In the genomic region with DNA sequence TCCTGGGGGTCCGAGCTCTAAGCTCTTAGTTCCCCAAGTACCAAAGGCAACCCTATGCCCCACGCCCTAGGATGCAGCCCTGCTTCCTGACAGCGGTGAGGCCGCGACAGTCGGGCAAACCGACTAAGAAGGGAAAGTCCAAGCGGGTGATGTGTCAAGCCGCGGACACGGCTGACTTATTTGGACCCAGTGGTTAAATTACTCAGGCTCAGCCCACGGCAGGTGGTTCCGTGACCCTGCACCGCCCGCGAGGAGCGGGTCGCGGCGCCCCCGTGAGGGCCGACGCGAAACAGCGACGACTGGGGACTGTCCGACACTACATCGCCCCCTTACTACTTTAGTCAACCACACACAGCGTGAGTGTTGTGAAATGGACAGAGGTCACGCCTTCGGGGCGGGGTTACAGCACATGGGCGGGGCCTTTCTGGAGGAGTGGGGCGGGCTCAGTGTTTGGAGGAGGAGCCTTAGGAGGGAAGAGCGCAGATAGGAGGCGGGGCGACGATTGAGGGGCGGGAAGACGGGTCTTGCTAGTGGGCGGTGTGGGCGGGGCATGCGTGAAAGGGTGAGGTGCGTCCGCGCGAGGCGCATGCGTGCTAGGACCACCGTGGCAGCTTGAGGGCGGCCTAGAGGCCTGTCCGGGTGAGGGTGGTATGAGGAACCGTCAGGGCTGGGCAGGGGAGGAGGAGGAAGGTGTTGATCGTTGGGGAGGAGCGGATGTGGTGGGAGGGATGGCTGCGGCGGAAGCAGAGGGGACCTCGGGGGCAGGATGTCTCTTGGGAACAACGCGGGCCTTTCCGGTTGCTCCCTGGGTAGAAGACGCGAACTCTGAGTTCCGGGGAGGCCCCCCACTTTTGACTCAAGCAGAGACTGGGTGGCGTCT, we compare ENCODE assay signal across 8 mouse cellular contexts. TPM values are rescaled to one million over a fixed set of nuclear protein-coding genes. Genes with fewer than 3 reads are reported as not detected.
A peak's percentile ranks its signal among the peaks of the same experiment; 100 is the strongest.
DNase-seq lines count a peak whose midpoint lies in the region; ATAC-seq lines count a peak whose summit lies in the region.

Gene Amz2, plus strand, starts transcription at position 555 of the 880 bp plus-strand sequence.

- peak; percentile 99 for DNase-seq in adipocyte (ENCODE audit: low spot score)
- DNase-seq in embryo, embryonic 10 days (ENCODE audit: low spot score) = peak; percentile 100
- peak; percentile 99 for DNase-seq in gastrocnemius, postnatal 10 days
- peak; percentile 100 for DNase-seq in induced T-regulatory cell, adult 2 months (ENCODE audit: low read depth)
- peak; percentile 94 to 99 for DNase-seq in left cerebral cortex, adult 9 months (ENCODE audit: low spot score in 2 of 2)
- peak; percentile 97 for DNase-seq in right cerebral cortex, postnatal 14 days
- peak; percentile 99 for DNase-seq in urinary bladder, postnatal 36 days (ENCODE audit: low spot score in 2 of 2)

- ATAC-seq in megakaryocyte progenitor cell, adult 5-6 weeks (replicated peaks; ENCODE audit: poor library complexity) = peak; percentile 83

RNA-seq across cellular contexts. Expression of gene Amz2, which starts in this region (rescaled TPM):
- 10 to 100 TPM; 48.8 to 49.5 TPM for total RNA-seq in gastrocnemius, postnatal 10 days (2021)
- 34.0 and 37.6 TPM in 2 replicates for total RNA-seq in megakaryocyte progenitor cell, adult 5-6 weeks (2015)
- total RNA-seq in megakaryocyte progenitor cell, adult 5-6 weeks (2017) = 51.8 and 65.5 TPM in 2 replicates

Comparison
In these comparisons a context has a peak if more than half of its experiments do, and no peak if none do; other contexts are left out.
1. Peak in every context shown above with its lines: DNase-seq and ATAC-seq.